In the genomic region with DNA sequence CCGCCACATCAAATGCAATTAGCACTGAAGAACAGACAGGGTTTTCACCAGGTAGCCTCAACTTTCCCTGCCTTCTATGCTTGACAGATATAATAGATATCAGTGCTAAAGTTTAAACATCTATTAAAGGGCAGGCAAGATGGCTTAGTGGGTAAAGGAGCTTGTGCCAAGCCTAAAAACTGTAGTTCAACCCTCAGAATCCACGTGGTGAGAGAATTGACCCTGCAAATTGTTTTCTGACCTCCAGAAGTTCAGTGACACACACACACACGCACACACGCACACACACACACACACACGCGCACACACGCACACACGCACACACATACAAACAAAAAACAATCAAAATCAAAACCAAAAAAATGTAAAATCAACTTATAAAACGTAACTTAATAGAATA, we compare ENCODE assay signal across 25 mouse cellular contexts. TPM values are rescaled to one million over a fixed set of nuclear protein-coding genes. Genes with fewer than 3 reads are reported as not detected.
DNase-seq lines count a peak whose midpoint lies in the region; ATAC-seq and TF ChIP-seq lines count a peak whose summit lies in the region.
"Had no signal": no experiment of that assay in that cellular context is flagged by ENCODE, and none has a peak within 500 bp of the region (broad histone marks: within the 10 kb centered on the region; RNA-seq: fewer than 3 reads in every experiment).

No protein-coding gene starts in this region.

- H3K9ac ChIP-seq in forebrain, postnatal 0 days, result no peak overlapping the region
- H3K9ac ChIP-seq in hindbrain, embryonic 15.5 days, result no peak overlapping the region
- H3K9ac ChIP-seq in neural tube, embryonic 13.5 days, result no peak overlapping the region
- H3K9ac ChIP-seq in neural tube, embryonic 15.5 days (replicated peaks), result no peak overlapping the region
- H3K9ac ChIP-seq: embryonic facial prominence, embryonic 13.5 days; intestine, embryonic 15.5 days; liver, embryonic 14.5 days had no signal

- H3K36me3 ChIP-seq in forebrain, postnatal 0 days (ENCODE audit: insufficient read depth), result no peaks in the 10 kb centered on the region
- no peaks in the 10 kb centered on the region for H3K36me3 ChIP-seq in forebrain, embryonic 10.5 days (replicated peaks)
- H3K36me3 ChIP-seq in hindbrain, embryonic 15.5 days, result no peaks in the 10 kb centered on the region
- no peaks in the 10 kb centered on the region for H3K36me3 ChIP-seq in hindbrain, embryonic 10.5 days
- no peaks in the 10 kb centered on the region for H3K36me3 ChIP-seq in neural tube, embryonic 13.5 days
- no peaks in the 10 kb centered on the region for H3K36me3 ChIP-seq in neural tube, embryonic 15.5 days
- H3K36me3 ChIP-seq: embryonic facial prominence, embryonic 13.5 days; intestine, embryonic 15.5 days had no signal

- H3K4me2 ChIP-seq in forebrain, postnatal 0 days (ENCODE audit: low read depth), result peak overlapping the region; percentile 89
- peak overlapping the region; percentile 35; the same call in 1 of the 2 replicates for H3K4me2 ChIP-seq in hindbrain, embryonic 15.5 days
- 0 out of 2 replicates have a peak overlapping the region, but pooled peaks have one; percentile 91 for H3K4me2 ChIP-seq in neural tube, embryonic 13.5 days
- H3K4me2 ChIP-seq in neural tube, embryonic 15.5 days, result no peak overlapping the region
- H3K4me2 ChIP-seq: embryonic facial prominence, embryonic 13.5 days; intestine, embryonic 15.5 days had no signal

- ATAC-seq in forebrain, postnatal 0 days, result no peak
- no peak for ATAC-seq in hindbrain, embryonic 15.5 days (ENCODE audit: low FRiP score, low read depth)
- no peak for ATAC-seq in neural tube, embryonic 13.5 days (ENCODE audit: low read depth)
- no peak for ATAC-seq in neural tube, embryonic 15.5 days (ENCODE audit: low FRiP score)
- ATAC-seq: activated CD4-positive, CD25-positive, alpha-beta regulatory T cell, adult 4 months; intestine, embryonic 15.5 days had no signal

- H3K4me1 ChIP-seq in forebrain, postnatal 0 days (ENCODE audit: insufficient read depth), result peaks cover 27% of the 10 kb centered on the region
- peaks cover 68% of the 10 kb centered on the region for H3K4me1 ChIP-seq in forebrain, embryonic 10.5 days
- H3K4me1 ChIP-seq in hindbrain, embryonic 15.5 days (replicated peaks), result peaks cover 44% of the 10 kb centered on the region
- H3K4me1 ChIP-seq in hindbrain, embryonic 10.5 days (replicated peaks), result peaks cover 55% of the 10 kb centered on the region
- peaks cover 64% of the 10 kb centered on the region for H3K4me1 ChIP-seq in neural tube, embryonic 13.5 days (replicated peaks)
- H3K4me1 ChIP-seq in neural tube, embryonic 15.5 days, result peaks cover 32% of the 10 kb centered on the region

- peak; percentile 10 for DNase-seq in cerebellum, adult 11-12 months
- DNase-seq in cerebellum, adult 9-11 months, result no peak
- DNase-seq in forebrain, postnatal 0 days, result no peak
- no peak for DNase-seq in forebrain, embryonic 10.5 days (ENCODE audit: extremely low spot score, low spot score)
- no peak for DNase-seq in hindbrain, embryonic 10.5 days (ENCODE audit: low spot score)
- DNase-seq: adrenal gland, adult 2 months; adrenal gland, postnatal 36 days; gastrocnemius, postnatal 14 days; kidney, adult 2 months; kidney, postnatal 36 days; lung, adult 2 months; thymus, adult 18-20 months; thymus, postnatal 25 days had no signal

- 0 out of 2 replicates have a peak overlapping the region, but pooled peaks have one; percentile 15 for H3K27ac ChIP-seq in forebrain, postnatal 0 days (ENCODE audit: low read depth, low read length)
- H3K27ac ChIP-seq in forebrain, embryonic 10.5 days, result no peak overlapping the region
- H3K27ac ChIP-seq in hindbrain, embryonic 15.5 days (replicated peaks), result no peak overlapping the region
- H3K27ac ChIP-seq in hindbrain, embryonic 10.5 days, result no peak overlapping the region
- no peak overlapping the region for H3K27ac ChIP-seq in neural tube, embryonic 13.5 days (replicated peaks)
- no peak overlapping the region for H3K27ac ChIP-seq in neural tube, embryonic 15.5 days (replicated peaks)
- H3K27ac ChIP-seq: embryonic facial prominence, embryonic 13.5 days; intestine, embryonic 15.5 days; liver, embryonic 14.5 days; macrophage; stomach, postnatal 0 days had no signal

- no peaks in the 10 kb centered on the region for H3K27me3 ChIP-seq in forebrain, postnatal 0 days (ENCODE audit: insufficient read depth, low read length)
- H3K27me3 ChIP-seq in forebrain, embryonic 10.5 days (ENCODE audit: poor library complexity, severe bottlenecking), result peaks cover 59% of the 10 kb centered on the region
- 0 out of 2 replicates have a peak, but pooled peaks cover 7% of the 10 kb centered on the region for H3K27me3 ChIP-seq in hindbrain, embryonic 15.5 days
- H3K27me3 ChIP-seq in hindbrain, embryonic 10.5 days (ENCODE audit: insufficient read depth, poor library complexity, severe bottlenecking), result peaks cover 49% of the 10 kb centered on the region
- peaks cover 29% of the 10 kb centered on the region for H3K27me3 ChIP-seq in neural tube, embryonic 13.5 days
- H3K27me3 ChIP-seq in neural tube, embryonic 15.5 days (replicated peaks), result peaks cover 14% of the 10 kb centered on the region

- peak overlapping the region; percentile 11; the same call in 1 of the 2 replicates for H3K4me3 ChIP-seq in forebrain, postnatal 0 days (ENCODE audit: low read depth, low read length)
- H3K4me3 ChIP-seq in forebrain, embryonic 10.5 days, result no peak overlapping the region
- H3K4me3 ChIP-seq in hindbrain, embryonic 15.5 days, result no peak overlapping the region
- H3K4me3 ChIP-seq in hindbrain, embryonic 10.5 days, result no peak overlapping the region
- no peak overlapping the region for H3K4me3 ChIP-seq in neural tube, embryonic 13.5 days
- no peak overlapping the region for H3K4me3 ChIP-seq in neural tube, embryonic 15.5 days (replicated peaks)
- H3K4me3 ChIP-seq: embryonic facial prominence, embryonic 13.5 days; intestine, embryonic 15.5 days had no signal

- TF ChIP-seq CTCF in forebrain, postnatal 0 days (IDR thresholded peaks at IDR 0.05; ENCODE audit: low read depth), result no peak

- WGBS in forebrain, postnatal 0 days, result 72% methylated on average over 9 of the region's 9 CpGs
- WGBS in forebrain, embryonic 10.5 days, result 82% methylated on average over 9 of the region's 9 CpGs
- 75% methylated on average over 9 of the region's 9 CpGs for WGBS in hindbrain, embryonic 15.5 days
- 83% methylated on average over 9 of the region's 9 CpGs for WGBS in hindbrain, embryonic 10.5 days
- 78% methylated on average over 9 of the region's 9 CpGs for WGBS in neural tube, embryonic 13.5 days
- 71% methylated on average over 9 of the region's 9 CpGs for WGBS in neural tube, embryonic 15.5 days

- no peaks in the 10 kb centered on the region for H3K9me3 ChIP-seq in forebrain, postnatal 0 days (ENCODE audit: low read length)
- no peaks in the 10 kb centered on the region for H3K9me3 ChIP-seq in forebrain, embryonic 10.5 days
- no peaks in the 10 kb centered on the region for H3K9me3 ChIP-seq in hindbrain, embryonic 15.5 days
- no peaks in the 10 kb centered on the region for H3K9me3 ChIP-seq in hindbrain, embryonic 10.5 days
- H3K9me3 ChIP-seq in neural tube, embryonic 13.5 days, result no peaks in the 10 kb centered on the region
- no peaks in the 10 kb centered on the region for H3K9me3 ChIP-seq in neural tube, embryonic 15.5 days (replicated peaks)
- H3K9me3 ChIP-seq: embryonic facial prominence, embryonic 13.5 days; intestine, embryonic 15.5 days had no signal

RNA-seq across cellular contexts. Expression of a gene that starts 2.8 kb away (rescaled TPM):
- total RNA-seq in forebrain, postnatal 0 days (2014; rRNA removed), result 6.5 and 7.6 TPM in 2 replicates
- polyA plus RNA-seq in forebrain, postnatal 0 days (2015; fragmentation: Nextera tagmentation; extraction: Ambion mirVana), result 1.1 and 2.4 TPM in 2 replicates
- 0.72 and 0.90 TPM in 2 replicates for polyA plus RNA-seq in forebrain, embryonic 10.5 days (2016; fragmentation: Nextera tagmentation; extraction: Ambion mirVana)
- 2.4 and 3.2 TPM in 2 replicates for polyA plus RNA-seq in hindbrain, embryonic 15.5 days (2015; fragmentation: Nextera tagmentation; extraction: Ambion mirVana)
- polyA plus RNA-seq in hindbrain, embryonic 10.5 days (2016; fragmentation: Nextera tagmentation; extraction: Ambion mirVana), result 0.77 and 1.2 TPM in 2 replicates
- polyA plus RNA-seq in neural tube, embryonic 13.5 days (2015; fragmentation: Nextera tagmentation; extraction: Ambion mirVana), result 2.3 and 3.1 TPM in 2 replicates
- polyA plus RNA-seq in neural tube, embryonic 15.5 days (2015; fragmentation: Nextera tagmentation; extraction: Ambion mirVana), result 1.8 and 2.6 TPM in 2 replicates
- total RNA-seq: granulocyte monocyte progenitor cell, adult 5-6 weeks; hematopoietic stem cell, adult 5-6 weeks; megakaryocyte-erythroid progenitor cell, adult 5-6 weeks had no signal
- polyA plus RNA-seq: activated CD4-positive, CD25-positive, alpha-beta regulatory T cell, adult 4 months; macrophage had no signal
